Mouse (Mus musculus): ENCODE measurements around the gene Cbx4. TPM values are rescaled to one million over a fixed set of nuclear protein-coding genes. Genes with fewer than 3 reads are reported as not detected.

Cbx4 gene
- polyA plus RNA-seq, 1 experiment, result 0.46 TPM

DNA sequence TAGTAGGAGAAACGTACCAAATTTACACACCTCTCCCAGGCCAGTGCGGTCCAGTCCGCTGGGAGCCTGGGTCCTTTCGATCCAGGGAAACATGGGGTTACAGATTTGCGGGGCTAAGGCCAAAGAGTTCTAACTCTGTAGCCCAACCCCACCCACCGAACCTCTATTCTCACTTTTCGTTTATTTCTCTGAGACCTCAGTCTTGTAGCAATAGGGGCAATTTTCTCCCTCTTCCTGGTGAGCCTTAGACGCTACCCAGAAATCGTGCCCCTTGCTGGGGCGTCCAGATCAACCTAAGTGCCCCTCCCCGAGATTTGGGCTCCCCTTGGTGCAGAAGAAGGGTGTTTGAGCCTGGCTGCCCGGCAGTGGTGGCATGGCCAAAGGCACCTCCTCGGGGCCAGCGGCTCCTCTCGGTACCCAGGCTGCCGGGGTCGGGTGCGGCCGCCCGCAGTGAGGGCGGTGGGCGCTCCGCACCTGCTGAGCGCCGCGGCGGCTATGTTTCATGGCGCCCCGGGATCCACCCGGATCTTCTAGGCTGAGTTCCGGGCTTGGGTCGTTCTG is 30.4 kb downstream of the Cbx4 start:
- no peak for TF ChIP-seq CTCF (IDR thresholded peaks at IDR 0.05; ENCODE audit: low read depth, low read length)
- TF ChIP-seq EP300 (IDR thresholded peaks at IDR 0.05; ENCODE audit: insufficient read depth, low read depth, low read length), result no peak
- TF ChIP-seq POLR2A (IDR thresholded peaks at IDR 0.05; ENCODE audit: insufficient read depth, low read length), result no peak
- Histone ChIP-seq H3K9me3 (replicated peaks; ENCODE audit: control insufficient read depth, insufficient read depth, low read length, poor library complexity, severe bottlenecking) (no peaks in the 10 kb centered on the region), H3K27ac (ENCODE audit: insufficient read depth, low read length) (no peak overlapping the region), H3K27me3 (ENCODE audit: control insufficient read depth, insufficient read depth, low read length, poor library complexity, severe bottlenecking) (peaks cover 48% of the 10 kb centered on the region), H3K36me3 (ENCODE audit: control insufficient read depth, insufficient read depth, low read length, poor library complexity, severe bottlenecking) (no peaks in the 10 kb centered on the region), H3K4me3 (ENCODE audit: low read depth, low read length) (no peak overlapping the region), H3K4me1 (ENCODE audit: control insufficient read depth, insufficient read depth, low read length) (peaks cover 5% of the 10 kb centered on the region), H3K9ac (ENCODE audit: low read depth, poor library complexity, severe bottlenecking) (no peak overlapping the region)

DNA sequence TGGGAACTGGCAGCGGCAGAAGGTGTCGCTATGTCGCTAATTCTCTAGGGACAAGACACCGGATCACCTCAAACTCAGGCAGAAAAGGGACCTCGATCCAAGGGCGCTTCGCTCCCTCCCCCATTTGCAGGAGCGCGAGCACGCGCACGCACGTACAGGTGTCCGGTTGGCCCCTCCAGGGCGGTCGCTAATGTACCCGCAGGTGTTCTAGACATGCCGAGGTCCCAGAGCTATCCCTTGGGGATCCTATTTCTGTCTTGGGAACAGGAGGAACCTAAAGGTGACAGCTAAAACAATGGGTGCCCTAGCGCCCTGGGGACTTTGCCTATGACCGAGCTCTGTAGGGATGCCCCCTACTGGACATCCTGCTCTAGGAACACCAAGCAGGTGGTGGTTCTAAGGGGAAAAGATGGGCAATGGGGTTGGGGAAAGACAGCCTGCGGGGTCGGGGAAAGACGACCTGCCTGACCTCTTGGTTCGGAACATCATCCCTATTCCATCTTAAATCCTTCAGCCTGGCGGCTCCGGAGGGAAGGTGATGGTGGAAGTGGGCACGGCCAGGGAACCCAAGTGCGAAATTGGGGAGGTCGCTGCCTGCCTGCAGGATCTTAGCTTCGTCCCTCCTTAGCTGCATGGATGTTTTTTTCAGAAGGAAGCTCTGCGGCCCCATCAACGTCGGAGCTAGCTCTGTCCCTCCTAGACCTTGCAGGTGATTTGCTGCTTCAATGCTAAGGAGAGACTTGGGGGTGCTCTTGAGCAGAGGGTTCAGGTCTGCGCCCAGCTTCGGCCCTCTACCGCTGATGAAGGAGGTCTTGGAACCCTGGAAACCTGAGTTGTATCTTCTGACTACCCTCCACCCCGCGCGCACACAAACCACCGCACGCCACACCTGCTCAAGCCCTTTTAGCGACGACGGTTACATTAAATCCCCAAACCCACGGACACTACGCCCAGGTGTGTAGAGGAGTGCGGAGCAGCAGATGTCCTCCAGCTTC is 31.4 kb downstream of the Cbx4 start:
- no peaks in the 10 kb centered on the region for H3K9me3 ChIP-seq (replicated peaks; ENCODE audit: control insufficient read depth, insufficient read depth, low read length, poor library complexity, severe bottlenecking)
- peaks cover 5% of the 10 kb centered on the region for H3K4me1 ChIP-seq (ENCODE audit: control insufficient read depth, insufficient read depth, low read length)
- peak; percentile 60 for TF ChIP-seq CTCF (IDR thresholded peaks at IDR 0.05; ENCODE audit: low read depth, low read length)
- TF ChIP-seq POLR2A (IDR thresholded peaks at IDR 0.05; ENCODE audit: insufficient read depth, low read length), result no peak
- TF ChIP-seq EP300 (IDR thresholded peaks at IDR 0.05; ENCODE audit: insufficient read depth, low read depth, low read length), result no peak
- H3K36me3 ChIP-seq (ENCODE audit: control insufficient read depth, insufficient read depth, low read length, poor library complexity, severe bottlenecking), result no peaks in the 10 kb centered on the region
- no peak overlapping the region for H3K27ac ChIP-seq (ENCODE audit: insufficient read depth, low read length)
- peaks cover 51% of the 10 kb centered on the region for H3K27me3 ChIP-seq (ENCODE audit: control insufficient read depth, insufficient read depth, low read length, poor library complexity, severe bottlenecking)
- peak overlapping the region; percentile 33 for H3K4me3 ChIP-seq (ENCODE audit: low read depth, low read length)
- H3K9ac ChIP-seq (ENCODE audit: low read depth, poor library complexity, severe bottlenecking), result no peak overlapping the region

DNA sequence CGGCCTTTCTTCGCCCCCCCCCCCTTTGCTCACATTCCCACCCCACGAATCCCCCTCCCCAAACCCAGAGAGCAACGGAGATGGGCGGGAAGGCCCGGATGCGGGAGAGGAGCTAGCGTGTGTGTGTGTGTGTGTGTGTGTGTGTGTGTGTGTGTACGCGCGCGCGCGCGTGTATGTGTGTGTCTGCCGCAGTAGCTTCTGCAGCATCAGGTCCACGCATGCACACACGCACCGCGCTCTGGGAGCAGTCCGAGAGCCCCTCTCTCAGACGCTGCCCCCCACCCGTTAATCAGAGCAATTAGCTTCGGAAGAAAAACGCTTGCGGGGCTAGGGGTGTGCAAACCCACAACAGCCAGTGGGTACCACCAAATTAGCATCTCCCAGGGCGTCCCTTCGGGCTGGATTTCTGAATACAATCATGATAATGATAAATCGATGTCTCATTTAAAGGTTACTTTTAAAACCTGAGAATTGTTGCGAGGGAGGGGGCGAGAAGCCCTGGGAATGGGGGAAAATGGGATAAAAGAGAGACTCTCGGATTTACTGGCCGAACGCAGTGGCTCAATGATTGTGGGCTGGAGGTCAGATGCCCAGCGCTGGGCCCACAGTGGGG is 32.2 kb downstream of the Cbx4 start:
- H3K27ac ChIP-seq (ENCODE audit: insufficient read depth, low read length), result no peak overlapping the region
- no peaks in the 10 kb centered on the region for H3K9me3 ChIP-seq (replicated peaks; ENCODE audit: control insufficient read depth, insufficient read depth, low read length, poor library complexity, severe bottlenecking)
- peaks cover 5% of the 10 kb centered on the region for H3K4me1 ChIP-seq (ENCODE audit: control insufficient read depth, insufficient read depth, low read length)
- TF ChIP-seq POLR2A (IDR thresholded peaks at IDR 0.05; ENCODE audit: insufficient read depth, low read length), result no peak
- TF ChIP-seq EP300 (IDR thresholded peaks at IDR 0.05; ENCODE audit: insufficient read depth, low read depth, low read length), result no peak
- no peak for TF ChIP-seq CTCF (IDR thresholded peaks at IDR 0.05; ENCODE audit: low read depth, low read length)
- peaks cover 56% of the 10 kb centered on the region for H3K27me3 ChIP-seq (ENCODE audit: control insufficient read depth, insufficient read depth, low read length, poor library complexity, severe bottlenecking)
- peak overlapping the region; percentile 17; the same call in 1 of the 2 replicates for H3K9ac ChIP-seq (ENCODE audit: low read depth, poor library complexity, severe bottlenecking)
- no peaks in the 10 kb centered on the region for H3K36me3 ChIP-seq (ENCODE audit: control insufficient read depth, insufficient read depth, low read length, poor library complexity, severe bottlenecking)
- peak overlapping the region; percentile 33 for H3K4me3 ChIP-seq (ENCODE audit: low read depth, low read length)

DNA sequence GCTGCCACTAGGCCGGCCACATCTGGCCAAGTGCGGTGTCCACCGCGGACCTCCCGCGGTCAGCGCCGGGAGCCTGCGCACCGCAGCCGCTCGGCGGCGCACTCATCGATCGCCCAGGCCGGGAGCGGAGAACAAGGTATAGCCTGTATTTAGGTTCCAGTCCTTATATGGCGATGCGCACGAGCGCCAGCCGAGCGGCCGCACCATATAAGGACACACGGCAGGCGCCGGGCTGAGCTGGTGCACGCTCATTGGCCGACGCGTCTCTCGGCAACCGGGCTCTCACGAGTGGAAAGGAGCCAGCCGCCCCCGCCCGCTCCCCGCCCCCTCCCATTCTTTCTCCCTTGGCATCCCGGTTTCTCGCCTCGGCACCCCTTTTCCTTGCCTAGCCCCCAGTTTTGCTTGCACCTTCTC is 32.8 kb downstream of the Cbx4 start:
- H3K4me3 ChIP-seq (ENCODE audit: low read depth, low read length), result peak overlapping the region; percentile 40
- no peaks in the 10 kb centered on the region for H3K36me3 ChIP-seq (ENCODE audit: control insufficient read depth, insufficient read depth, low read length, poor library complexity, severe bottlenecking)
- TF ChIP-seq POLR2A (IDR thresholded peaks at IDR 0.05; ENCODE audit: insufficient read depth, low read length), result no peak
- peak; percentile 29 for TF ChIP-seq CTCF (IDR thresholded peaks at IDR 0.05; ENCODE audit: low read depth, low read length)
- peak overlapping the region; percentile 17; the same call in 1 of the 2 replicates for H3K9ac ChIP-seq (ENCODE audit: low read depth, poor library complexity, severe bottlenecking)
- H3K27ac ChIP-seq (ENCODE audit: insufficient read depth, low read length), result no peak overlapping the region
- H3K9me3 ChIP-seq (replicated peaks; ENCODE audit: control insufficient read depth, insufficient read depth, low read length, poor library complexity, severe bottlenecking), result no peaks in the 10 kb centered on the region
- peaks cover 5% of the 10 kb centered on the region for H3K4me1 ChIP-seq (ENCODE audit: control insufficient read depth, insufficient read depth, low read length)
- H3K27me3 ChIP-seq (ENCODE audit: control insufficient read depth, insufficient read depth, low read length, poor library complexity, severe bottlenecking), result peaks cover 56% of the 10 kb centered on the region

DNA sequence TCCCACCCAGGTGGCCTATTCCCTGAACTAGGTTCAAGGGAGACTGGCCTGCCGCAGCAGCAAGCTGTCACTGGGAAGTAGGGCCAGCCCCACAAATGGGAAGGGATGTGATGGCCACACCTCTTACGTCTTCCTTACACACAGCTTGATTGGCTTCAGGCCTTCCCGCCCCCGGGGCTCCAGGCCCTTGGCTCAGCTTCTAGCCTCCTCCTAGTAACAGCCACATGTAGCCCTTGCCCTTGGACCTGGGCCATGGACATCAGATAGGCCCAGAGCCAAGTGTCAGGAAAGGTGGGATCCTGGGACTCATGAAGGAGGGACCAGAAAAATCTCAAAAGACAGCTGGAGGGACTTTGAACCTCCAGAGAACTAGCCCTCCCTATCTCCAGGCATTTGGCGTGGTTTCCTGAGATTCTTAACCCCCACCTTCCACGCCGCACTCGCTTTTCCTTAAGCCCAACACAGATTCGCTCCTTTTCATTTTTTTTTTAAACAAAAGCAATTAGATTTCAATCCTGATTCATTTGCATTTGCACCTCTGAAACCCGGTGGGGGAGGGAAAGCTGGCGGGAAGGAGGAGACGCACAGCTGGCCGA is 33.3 kb downstream of the Cbx4 start:
- TF ChIP-seq POLR2A (IDR thresholded peaks at IDR 0.05; ENCODE audit: insufficient read depth, low read length) (no peak), CTCF (IDR thresholded peaks at IDR 0.05; ENCODE audit: low read depth, low read length) (no peak), EP300 (IDR thresholded peaks at IDR 0.05; ENCODE audit: insufficient read depth, low read depth, low read length) (no peak)
- H3K27ac ChIP-seq (ENCODE audit: insufficient read depth, low read length), result no peak overlapping the region
- H3K27me3 ChIP-seq (ENCODE audit: control insufficient read depth, insufficient read depth, low read length, poor library complexity, severe bottlenecking), result peaks cover 52% of the 10 kb centered on the region
- H3K4me1 ChIP-seq (ENCODE audit: control insufficient read depth, insufficient read depth, low read length), result peaks cover 5% of the 10 kb centered on the region
- no peaks in the 10 kb centered on the region for H3K9me3 ChIP-seq (replicated peaks; ENCODE audit: control insufficient read depth, insufficient read depth, low read length, poor library complexity, severe bottlenecking)
- H3K4me3 ChIP-seq (ENCODE audit: low read depth, low read length), result peak overlapping the region; percentile 40
- 0 out of 2 replicates have a peak overlapping the region, but pooled peaks have one; percentile 11 for H3K9ac ChIP-seq (ENCODE audit: low read depth, poor library complexity, severe bottlenecking)
- no peaks in the 10 kb centered on the region for H3K36me3 ChIP-seq (ENCODE audit: control insufficient read depth, insufficient read depth, low read length, poor library complexity, severe bottlenecking)

Data from ES-Bruce4 (cell line).